Mouse (Mus musculus) hindbrain, embryonic 16.5 days (tissue): ENCODE measurements around the gene Atcay. TPM values are rescaled to one million over a fixed set of nuclear protein-coding genes. Genes with fewer than 3 reads are reported as not detected.
"Not testable (repeated sequence)": the region's sequence is repeated elsewhere in the genome, so short reads cannot be mapped to it uniquely, and the experiment has no call there.

Experiments
- ATAC-seq: fragments of 200-750 bp; cut with Nextera tagmentation; 2 replicates; pipeline ENCODE4 v1.8.0; 2017; ENCODE audit warnings: moderate TSS enrichment, moderate library complexity
- H3K27ac ChIP-seq: fragments of 300-500 bp; sonication (generic); 2 replicates; pipeline ENCODE4 v1.5.1; 2014; ENCODE audit warnings: low read depth, mild to moderate bottlenecking, control low read depth, low read length, moderate library complexity
- H3K27me3 ChIP-seq: fragments of 300-500 bp; sonication (generic); replicated peaks from 2 replicates; pipeline ENCODE4 v1.6.1; 2014; ENCODE audit warnings: low read length; ENCODE audit not compliant: control insufficient read depth, insufficient read depth
- H3K36me3 ChIP-seq: fragments of 300-500 bp; sonication (generic); 2 replicates; pipeline ENCODE4 v1.6.1; 2014; ENCODE audit warnings: mild to moderate bottlenecking, low read length, moderate library complexity, mixed read lengths; ENCODE audit not compliant: control insufficient read depth, insufficient read depth
- H3K4me1 ChIP-seq: fragments of 300-500 bp; sonication (generic); 2 replicates; pipeline ENCODE4 v1.6.1; 2014; ENCODE audit warnings: low read depth, low read length; ENCODE audit not compliant: control insufficient read depth, insufficient read depth
- H3K4me2 ChIP-seq: fragments of 300-500 bp; sonication (generic); 2 replicates; pipeline ENCODE4 v1.6.1; 2014; ENCODE audit warnings: mild to moderate bottlenecking, low read length, control low read depth, moderate library complexity
- H3K4me3 ChIP-seq: fragments of 300-500 bp; sonication (generic); 2 replicates; pipeline ENCODE4 v1.5.1; 2014; ENCODE audit warnings: mild to moderate bottlenecking, low read length, control low read depth, moderate library complexity
- H3K9ac ChIP-seq: fragments of 300-500 bp; sonication (generic); 2 replicates; pipeline ENCODE4 v1.6.1; 2014; ENCODE audit warnings: low read depth, mild to moderate bottlenecking, control low read depth, low read length, moderate library complexity
- H3K9me3 ChIP-seq: fragments of 300-500 bp; sonication (generic); 2 replicates; pipeline ENCODE4 v1.6.1; 2014; ENCODE audit warnings: mild to moderate bottlenecking, low read length, moderate library complexity; ENCODE audit not compliant: control insufficient read depth
- whole genome bisulfite sequencing: fragments of 180-500 bp; shearing (Covaris S2); extraction: QIAGEN DNeasy Blood & Tissue Kit; methylation state at CpG from one replicate; pipeline ENCODE4 v1.1.7; 2014; 5-methylcytosine and 5-hydroxymethylcytosine counted together
- polyA plus RNA-seq: library from polyadenylated mRNA; unstranded; fragments of >200 nt; fragmentation: Nextera tagmentation; extraction: Ambion mirVana; gene quantifications from 2 replicates; pipeline ENCODE4 v1.2.1, GENCODE M21; 2015

The Atcay gene
- polyA plus RNA-seq, 1 experiment from 2014 or later = 85.6 TPM

DNA sequence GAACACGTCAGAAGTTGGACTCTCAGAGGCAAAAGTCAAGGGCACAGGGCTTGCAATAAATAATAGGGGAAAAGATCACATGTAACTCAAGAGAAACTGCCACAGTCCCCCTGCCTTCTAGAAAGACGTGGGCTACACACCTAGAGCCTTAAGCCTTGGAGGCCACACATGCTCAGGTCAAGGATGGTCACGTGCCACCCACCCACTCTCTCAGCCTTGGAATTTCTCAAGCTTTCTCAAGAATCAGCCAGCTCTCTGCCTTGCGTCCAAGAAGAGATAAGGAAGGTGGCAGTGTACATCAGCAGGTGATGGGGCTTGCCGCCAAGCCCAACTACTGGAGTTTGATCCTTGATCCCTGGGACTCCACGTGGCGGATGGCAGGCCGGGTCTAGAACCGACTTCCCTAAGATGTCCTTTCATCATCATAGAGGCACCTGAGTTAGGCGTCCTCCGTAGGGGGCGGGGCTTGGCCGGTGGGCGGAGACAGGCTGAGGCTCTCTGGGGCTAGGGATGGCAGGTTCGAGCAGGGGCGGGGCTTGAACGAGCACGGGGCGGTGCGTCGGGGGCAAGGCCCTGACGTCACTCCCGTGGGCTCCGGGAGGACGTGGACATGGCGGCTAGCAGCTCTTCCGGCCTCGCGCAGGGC, 2.1 kb upstream of the Atcay start, which contains the start of gene Zfr2:
TSS of gene Zfr2 (plus strand) at position 576 of the 646 bp plus-strand sequence.
- peak; percentile 81 for ATAC-seq
- peak within 1 kb of the TSS; percentile 67 for H3K27ac ChIP-seq
- WGBS = 8% methylated on average over 29 of the region's 29 CpGs

GRCm38 (mm10) chr10:81231436-81231835, 803 bp upstream of the Atcay start:
- Histone ChIP-seq H3K4me1 (peaks cover 33% of the 10 kb centered on the region), H3K27me3 (no peaks in the 10 kb centered on the region), H3K4me2 (peak overlapping the region; percentile 55), H3K9me3 (no peaks in the 10 kb centered on the region), H3K9ac (peak overlapping the region; percentile 79), H3K27ac (peak overlapping the region; percentile 85), H3K36me3 (peaks cover 3% of the 10 kb centered on the region; the same call in 1 of the 2 replicates), H3K4me3 (peak overlapping the region; percentile 64)
- WGBS = 37% methylated on average over 7 of the region's 7 CpGs
- no peak for ATAC-seq

More for the DNA sequence above, 2.1 kb upstream of the Atcay start, which contains the start of gene Zfr2:
- H3K36me3 ChIP-seq = peaks cover 3% of the 10 kb centered on the region; the same call in 1 of the 2 replicates
- H3K4me3 ChIP-seq = peak within 1 kb of the TSS; percentile 76
- H3K27me3 ChIP-seq = no peaks in the 10 kb centered on the region
- no peaks in the 10 kb centered on the region for H3K9me3 ChIP-seq
- H3K4me2 ChIP-seq = peak within 1 kb of the TSS; percentile 76
- peak within 1 kb of the TSS; percentile 90 for H3K9ac ChIP-seq
- H3K4me1 ChIP-seq = peaks cover 33% of the 10 kb centered on the region

GRCm38 (mm10) chr10:81229735-81230437, 747 bp downstream of the Atcay start:
- 6% methylated on average over 20 of the region's 20 CpGs for WGBS
- ATAC-seq = peak; percentile 35

DNA sequence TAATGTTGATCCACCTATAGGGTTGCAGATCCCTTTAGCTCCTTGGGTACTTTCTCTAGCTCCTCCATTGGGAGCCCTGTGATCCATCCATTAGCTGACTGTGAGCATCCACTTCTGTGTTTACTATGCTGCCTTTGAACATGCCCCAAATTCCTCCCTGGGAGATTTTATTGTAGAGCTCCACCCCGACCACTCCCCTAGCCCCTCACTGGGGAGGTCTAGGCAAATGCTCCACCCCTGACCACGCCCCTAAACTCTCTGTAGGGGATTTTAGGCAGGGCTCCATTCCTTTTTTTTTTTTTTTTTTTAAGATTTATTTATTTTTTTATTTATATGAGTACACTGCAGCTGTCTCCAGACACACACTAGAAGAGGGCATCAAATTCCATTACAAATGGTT, 6.9 kb downstream of the Atcay start:
- H3K4me1 ChIP-seq, ATAC-seq, H3K4me2 ChIP-seq, H3K9me3 ChIP-seq, H3K9ac ChIP-seq, H3K27me3 ChIP-seq, H3K27ac ChIP-seq, H3K4me3 ChIP-seq: not testable (repeated sequence)
- H3K36me3 ChIP-seq = peaks cover 17% of the 10 kb centered on the region; the same call in 1 of the 2 replicates
- 77% methylated on average over 2 of the region's 2 CpGs for WGBS

More at GRCm38 (mm10) chr10:81229735-81230437, 747 bp downstream of the Atcay start:
- Histone ChIP-seq H3K4me2 (peak overlapping the region; percentile 55), H3K4me3 (peak overlapping the region; percentile 64), H3K9ac (peak overlapping the region; percentile 79), H3K27me3 (no peaks in the 10 kb centered on the region), H3K9me3 (no peaks in the 10 kb centered on the region), H3K4me1 (peaks cover 33% of the 10 kb centered on the region), H3K36me3 (no peaks in the 10 kb centered on the region; the same call in 1 of the 2 replicates), H3K27ac (peak overlapping the region; percentile 85)

DNA sequence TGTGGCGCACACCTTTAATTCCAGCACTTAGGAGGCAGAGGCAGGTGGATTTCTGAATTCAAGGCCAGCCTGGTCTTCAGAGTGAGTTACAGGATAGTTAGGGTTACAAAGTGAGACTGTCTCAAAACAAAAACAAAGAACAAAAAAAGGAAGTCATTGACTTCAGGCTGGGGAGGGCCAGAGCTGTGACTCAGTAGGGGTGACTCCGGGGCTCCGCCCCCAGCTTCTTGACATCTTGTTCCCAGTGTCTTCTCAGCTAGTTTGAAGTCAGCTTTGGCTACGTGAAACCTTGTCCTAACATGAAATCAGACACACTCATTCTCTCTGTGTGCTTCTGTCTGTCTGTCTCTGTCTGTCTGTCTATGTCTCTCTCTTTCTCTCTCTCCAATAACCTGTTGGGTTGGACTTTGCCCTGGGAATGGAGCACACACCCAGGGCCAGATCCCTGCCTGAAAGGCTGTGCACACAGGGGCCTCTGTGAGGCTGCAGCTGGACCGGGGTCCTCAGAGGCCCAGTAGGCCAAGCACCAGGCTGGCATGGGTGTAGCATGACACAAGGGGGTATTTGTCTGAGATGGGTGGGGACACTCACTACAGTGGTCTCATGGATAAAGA, 9.1 kb downstream of the Atcay start:
- no peak for ATAC-seq
- Histone ChIP-seq H3K27me3 (no peaks in the 10 kb centered on the region), H3K27ac (no peak overlapping the region), H3K9me3 (no peaks in the 10 kb centered on the region), H3K9ac (no peak overlapping the region), H3K4me3 (no peak overlapping the region), H3K4me1 (no peaks in the 10 kb centered on the region), H3K4me2 (no peak overlapping the region), H3K36me3 (peaks cover 30% of the 10 kb centered on the region)
- WGBS = 83% methylated on average over 5 of the region's 5 CpGs

DNA sequence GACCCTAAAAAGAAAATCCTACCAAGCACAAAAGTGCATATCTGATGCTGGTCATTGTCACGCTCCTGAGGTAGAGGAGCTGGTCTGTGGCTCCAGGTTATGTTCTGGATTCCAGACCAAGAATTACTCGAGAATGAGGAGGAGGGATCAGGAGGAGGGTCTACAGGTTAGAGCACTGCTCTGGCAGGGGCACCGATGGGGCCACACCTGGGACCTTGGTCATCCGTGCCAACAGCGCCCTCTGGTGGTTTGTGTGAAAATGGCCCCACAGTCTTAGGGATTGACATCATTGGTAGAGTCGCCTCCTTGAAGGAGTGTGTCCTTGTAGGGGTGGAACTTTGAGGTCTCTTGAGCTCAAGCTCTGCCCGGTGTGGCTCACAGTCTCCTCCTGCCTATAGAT, 12.7 kb downstream of the Atcay start:
- 36% methylated on average over 7 of the region's 7 CpGs for WGBS
- Histone ChIP-seq H3K27ac (no peak overlapping the region), H3K9me3 (no peaks in the 10 kb centered on the region), H3K27me3 (no peaks in the 10 kb centered on the region), H3K4me1 (no peaks in the 10 kb centered on the region), H3K36me3 (peaks cover 52% of the 10 kb centered on the region), H3K9ac (no peak overlapping the region), H3K4me2 (no peak overlapping the region), H3K4me3 (no peak overlapping the region)
- ATAC-seq = peak; percentile 50; the same call in 1 of the 2 replicates

- not testable (repeated sequence) for H3K4me1 ChIP-seq, ATAC-seq, H3K4me3 ChIP-seq, H3K9ac ChIP-seq, H3K4me2 ChIP-seq, H3K9me3 ChIP-seq, H3K27me3 ChIP-seq, H3K27ac ChIP-seq
- 22% methylated on average over 1 of the region's 1 CpGs for WGBS
- H3K36me3 ChIP-seq = peaks cover 59% of the 10 kb centered on the region
Measured at GRCm38 (mm10) chr10:81217267-81217666, 13.4 kb downstream of the Atcay start.

DNA sequence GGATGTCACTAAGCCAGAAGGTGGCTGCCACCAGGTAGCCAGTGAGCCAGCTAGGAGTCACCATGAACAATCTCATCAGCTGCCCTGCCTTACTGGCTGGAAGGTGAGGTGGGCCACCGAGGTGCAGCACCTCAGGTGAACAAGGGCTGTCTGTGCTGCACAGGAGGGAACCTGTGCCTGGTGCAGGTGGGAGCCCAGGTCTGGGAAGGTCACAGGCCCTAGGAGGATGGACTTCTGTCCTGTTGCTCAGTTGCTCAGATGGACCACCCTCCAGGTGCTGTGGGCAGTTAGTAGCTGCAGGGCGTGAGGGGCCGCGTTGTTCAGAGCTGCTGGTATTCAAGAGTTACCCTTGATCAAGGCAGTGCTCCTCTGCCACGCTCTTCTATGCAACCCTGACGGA, 13.8 kb downstream of the Atcay start:
- Histone ChIP-seq H3K9me3 (peaks cover 3% of the 10 kb centered on the region; the same call in 1 of the 2 replicates), H3K4me2 (no peak overlapping the region), H3K36me3 (peaks cover 64% of the 10 kb centered on the region), H3K9ac (no peak overlapping the region), H3K4me3 (no peak overlapping the region), H3K27ac (no peak overlapping the region), H3K4me1 (no peaks in the 10 kb centered on the region), H3K27me3 (no peaks in the 10 kb centered on the region)
- no peak for ATAC-seq
- WGBS = 82% methylated on average over 6 of the region's 6 CpGs

GRCm38 (mm10) chr10:81216260-81216659, 14.4 kb downstream of the Atcay start:
- no peak overlapping the region for H3K4me2 ChIP-seq
- no peak overlapping the region for H3K4me3 ChIP-seq
- H3K9ac ChIP-seq = no peak overlapping the region
- 89% methylated on average over 6 of the region's 6 CpGs for WGBS
- ATAC-seq = no peak
- peaks cover 3% of the 10 kb centered on the region; the same call in 1 of the 2 replicates for H3K9me3 ChIP-seq
- H3K4me1 ChIP-seq = no peaks in the 10 kb centered on the region
- peaks cover 65% of the 10 kb centered on the region for H3K36me3 ChIP-seq
- no peaks in the 10 kb centered on the region for H3K27me3 ChIP-seq
- no peak overlapping the region for H3K27ac ChIP-seq
